Mouse (Mus musculus) heart, embryonic 12.5 days (tissue): Measurements from ENCODE around the gene Zfp940. TPM values are rescaled to one million over a fixed set of nuclear protein-coding genes. Genes with fewer than 3 reads are reported as not detected.
"Not testable (repeated sequence)": the region's sequence is repeated elsewhere in the genome, so short reads cannot be mapped to it uniquely, and the experiment has no call there.

Experiments
- ATAC-seq: fragments of 200-750 bp; cut with Nextera tagmentation; 2 replicates; pipeline ENCODE4 v1.8.0; 2017; ENCODE audit warnings: moderate TSS enrichment, moderate library complexity; ENCODE audit not compliant: insufficient number of reproducible peaks, low FRiP score
- H3K27ac ChIP-seq: fragments of 300-500 bp; sonication (generic); 2 replicates; pipeline ENCODE4 v1.5.1; 2016; ENCODE audit warnings: mild to moderate bottlenecking, moderate library complexity; ENCODE audit not compliant: poor library complexity, severe bottlenecking
- H3K27me3 ChIP-seq: fragments of 300-500 bp; sonication (generic); replicated peaks from 2 replicates; pipeline ENCODE4 v1.6.1; 2016; ENCODE audit warnings: mild to moderate bottlenecking, moderate library complexity
- H3K36me3 ChIP-seq: fragments of 300-500 bp; sonication (generic); 2 replicates; pipeline ENCODE4 v1.6.1; 2016; ENCODE audit warnings: mild to moderate bottlenecking, moderate library complexity
- H3K4me1 ChIP-seq: fragments of 300-500 bp; sonication (generic); replicated peaks from 2 replicates; pipeline ENCODE4 v1.6.1; 2016; ENCODE audit warnings: mild to moderate bottlenecking
- H3K4me2 ChIP-seq: fragments of 300-500 bp; sonication (generic); 2 replicates; pipeline ENCODE4 v1.6.1; 2016; ENCODE audit warnings: mild to moderate bottlenecking, moderate library complexity
- H3K4me3 ChIP-seq: fragments of 300-500 bp; sonication (generic); 2 replicates; pipeline ENCODE4 v1.5.1; 2016; ENCODE audit warnings: mild to moderate bottlenecking
- H3K9ac ChIP-seq: fragments of 300-500 bp; sonication (generic); 2 replicates; pipeline ENCODE4 v1.6.1; 2016; ENCODE audit warnings: mild to moderate bottlenecking, moderate library complexity
- H3K9me3 ChIP-seq: fragments of 300-500 bp; sonication (generic); replicated peaks from 2 replicates; pipeline ENCODE4 v1.6.1; 2016; ENCODE audit warnings: mild to moderate bottlenecking, moderate library complexity
- WGBS: fragments of 180-500 bp; shearing (Covaris S2); methylation state at CpG from one replicate; pipeline ENCODE4 v1.1.7; 2016; 5-methylcytosine and 5-hydroxymethylcytosine counted together
- polyA plus RNA-seq: library from polyadenylated mRNA; unstranded; fragments of >200 nt; fragmentation: Nextera tagmentation; extraction: Ambion mirVana; gene quantifications from 2 replicates; pipeline ENCODE4 v1.2.1, GENCODE M21; 2016

Zfp940 gene
- 2.7 and 3.0 TPM in 2 replicates for polyA plus RNA-seq

- peak; percentile 96 for ATAC-seq
- Histone ChIP-seq H3K4me1 (peaks cover 5% of the 10 kb centered on the region; the same call in 1 of the 2 replicates), H3K4me3 (peak within 1 kb of the TSS; percentile 66), H3K36me3 (peaks cover 13% of the 10 kb centered on the region; the same call in 1 of the 2 replicates), H3K27me3 (no peaks in the 10 kb centered on the region), H3K27ac (peak within 1 kb of the TSS; percentile 41; the same call in 1 of the 2 replicates), H3K4me2 (peak within 1 kb of the TSS; percentile 92), H3K9me3 (peaks cover 7% of the 10 kb centered on the region; the same call in 1 of the 2 replicates), H3K9ac (peak within 1 kb of the TSS; percentile 65)
- 2% methylated on average over 21 of the region's 21 CpGs for WGBS
Observed at GRCm38 (mm10) chr7:29853219-29853842, at the start of gene Zfp940. Gene Zfp940, minus strand, starts transcription at chr7:29853669.

- ATAC-seq: no peak
- H3K27me3 ChIP-seq: no peaks in the 10 kb centered on the region
- H3K4me3 ChIP-seq: no peak overlapping the region
- no peak overlapping the region for H3K4me2 ChIP-seq
- no peak overlapping the region for H3K9ac ChIP-seq
- no peaks in the 10 kb centered on the region for H3K4me1 ChIP-seq
- 92% methylated on average over 4 of the region's 4 CpGs for WGBS
- H3K27ac ChIP-seq: no peak overlapping the region
- H3K36me3 ChIP-seq: peaks cover 91% of the 10 kb centered on the region
- H3K9me3 ChIP-seq: peaks cover 31% of the 10 kb centered on the region
Observed at GRCm38 (mm10) chr7:29898351-29898750, 44.9 kb upstream of the Zfp940 start.

GRCm38 (mm10) chr7:29892756-29893155 is 39.3 kb upstream of the Zfp940 start:
- H3K36me3 ChIP-seq: peaks cover 74% of the 10 kb centered on the region
- H3K27me3 ChIP-seq: no peaks in the 10 kb centered on the region
- no peak overlapping the region for H3K27ac ChIP-seq
- 92% methylated on average over 4 of the region's 4 CpGs for WGBS
- no peaks in the 10 kb centered on the region for H3K4me1 ChIP-seq
- no peak overlapping the region for H3K4me3 ChIP-seq
- H3K9ac ChIP-seq: no peak overlapping the region
- no peak for ATAC-seq
- H3K4me2 ChIP-seq: no peak overlapping the region
- peaks cover 60% of the 10 kb centered on the region for H3K9me3 ChIP-seq

DNA sequence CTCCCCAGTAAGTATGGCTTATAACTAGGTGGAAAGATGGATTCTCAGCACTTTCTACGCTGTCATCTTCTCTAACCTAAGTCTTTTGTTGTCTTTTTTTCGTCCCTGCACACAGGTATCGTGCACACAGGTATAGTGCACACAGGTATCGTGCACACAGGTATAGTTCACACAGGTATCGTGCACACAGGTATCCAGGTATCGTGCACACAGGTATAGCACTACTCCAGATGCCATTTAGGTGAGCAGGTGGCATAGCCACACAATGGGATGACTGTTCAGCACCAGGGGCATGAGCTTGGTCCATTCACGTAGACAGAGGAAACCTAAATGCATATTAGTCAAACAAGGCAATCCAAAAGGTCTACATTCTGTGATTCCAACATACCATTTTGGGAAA is 37.0 kb upstream of the Zfp940 start:
- H3K4me3 ChIP-seq: no peak overlapping the region
- 92% methylated on average over 7 of the region's 7 CpGs for WGBS
- no peaks in the 10 kb centered on the region for H3K4me1 ChIP-seq
- no peak for ATAC-seq
- H3K27me3 ChIP-seq: no peaks in the 10 kb centered on the region
- no peak overlapping the region for H3K4me2 ChIP-seq
- H3K9ac ChIP-seq: no peak overlapping the region
- H3K36me3 ChIP-seq: peaks cover 53% of the 10 kb centered on the region
- peaks cover 75% of the 10 kb centered on the region for H3K9me3 ChIP-seq
- H3K27ac ChIP-seq: no peak overlapping the region

DNA sequence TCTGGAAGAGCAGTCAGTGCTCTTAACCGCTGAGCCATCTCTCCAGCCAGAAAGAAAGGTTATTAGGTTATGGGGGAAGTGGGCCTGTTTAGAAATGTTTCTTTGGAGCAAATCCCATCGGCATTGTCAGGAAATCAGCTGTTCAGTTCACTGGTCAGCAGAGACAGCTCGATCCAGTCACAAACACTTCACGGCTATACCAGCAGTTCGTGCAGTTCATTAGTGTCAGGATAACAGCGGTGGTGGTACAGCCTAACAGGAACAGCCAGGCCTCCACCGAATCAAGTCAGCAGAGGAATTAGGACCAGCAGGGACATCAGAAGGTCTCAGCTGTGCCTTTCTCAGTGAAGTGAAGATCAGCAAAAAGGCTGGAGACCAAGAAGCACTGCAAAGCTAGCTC is 27.4 kb upstream of the Zfp940 start:
- 82% methylated on average over 7 of the region's 7 CpGs for WGBS
- peaks cover 40% of the 10 kb centered on the region for H3K9me3 ChIP-seq
- no peak overlapping the region for H3K4me3 ChIP-seq
- H3K27me3 ChIP-seq: no peaks in the 10 kb centered on the region
- ATAC-seq: no peak
- H3K4me1 ChIP-seq: no peaks in the 10 kb centered on the region
- no peak overlapping the region for H3K4me2 ChIP-seq
- H3K36me3 ChIP-seq: peaks cover 16% of the 10 kb centered on the region
- no peak overlapping the region for H3K27ac ChIP-seq
- no peak overlapping the region for H3K9ac ChIP-seq

GRCm38 (mm10) chr7:29880056-29880455 is 26.6 kb upstream of the Zfp940 start:
- peaks cover 24% of the 10 kb centered on the region for H3K36me3 ChIP-seq
- peaks cover 40% of the 10 kb centered on the region for H3K9me3 ChIP-seq
- no peaks in the 10 kb centered on the region for H3K4me1 ChIP-seq
- H3K27ac ChIP-seq: no peak overlapping the region
- ATAC-seq: no peak
- no peaks in the 10 kb centered on the region for H3K27me3 ChIP-seq
- no peak overlapping the region for H3K4me3 ChIP-seq
- WGBS: 79% methylated on average over 7 of the region's 7 CpGs
- H3K9ac ChIP-seq: no peak overlapping the region
- no peak overlapping the region for H3K4me2 ChIP-seq

GRCm38 (mm10) chr7:29877561-29877960 is 24.1 kb upstream of the Zfp940 start:
- ATAC-seq, H3K4me1 ChIP-seq, H3K4me2 ChIP-seq, H3K4me3 ChIP-seq, H3K27me3 ChIP-seq, H3K9ac ChIP-seq, H3K27ac ChIP-seq: not testable (repeated sequence)
- 83% methylated on average over 9 of the region's 9 CpGs for WGBS
- Histone ChIP-seq H3K36me3 (peaks cover 39% of the 10 kb centered on the region), H3K9me3 (peaks cover 33% of the 10 kb centered on the region)

GRCm38 (mm10) chr7:29874256-29874655 is 20.8 kb upstream of the Zfp940 start:
- Histone ChIP-seq H3K27ac (no peak overlapping the region), H3K4me1 (no peaks in the 10 kb centered on the region), H3K4me2 (no peak overlapping the region), H3K27me3 (no peaks in the 10 kb centered on the region), H3K9ac (no peak overlapping the region), H3K9me3 (peaks cover 49% of the 10 kb centered on the region), H3K4me3 (no peak overlapping the region), H3K36me3 (peaks cover 48% of the 10 kb centered on the region)
- no peak for ATAC-seq
- 87% methylated on average over 10 of the region's 10 CpGs for WGBS

GRCm38 (mm10) chr7:29861660-29862059 is 8.2 kb upstream of the Zfp940 start:
- Histone ChIP-seq H3K9ac (no peak overlapping the region), H3K27me3 (no peaks in the 10 kb centered on the region), H3K9me3 (peaks cover 6% of the 10 kb centered on the region; the same call in 1 of the 2 replicates), H3K27ac (no peak overlapping the region), H3K4me2 (no peak overlapping the region), H3K4me1 (peaks cover 6% of the 10 kb centered on the region), H3K4me3 (no peak overlapping the region), H3K36me3 (peaks cover 7% of the 10 kb centered on the region; the same call in 1 of the 2 replicates)
- ATAC-seq: no peak
- WGBS: 88% methylated on average over 7 of the region's 7 CpGs

DNA sequence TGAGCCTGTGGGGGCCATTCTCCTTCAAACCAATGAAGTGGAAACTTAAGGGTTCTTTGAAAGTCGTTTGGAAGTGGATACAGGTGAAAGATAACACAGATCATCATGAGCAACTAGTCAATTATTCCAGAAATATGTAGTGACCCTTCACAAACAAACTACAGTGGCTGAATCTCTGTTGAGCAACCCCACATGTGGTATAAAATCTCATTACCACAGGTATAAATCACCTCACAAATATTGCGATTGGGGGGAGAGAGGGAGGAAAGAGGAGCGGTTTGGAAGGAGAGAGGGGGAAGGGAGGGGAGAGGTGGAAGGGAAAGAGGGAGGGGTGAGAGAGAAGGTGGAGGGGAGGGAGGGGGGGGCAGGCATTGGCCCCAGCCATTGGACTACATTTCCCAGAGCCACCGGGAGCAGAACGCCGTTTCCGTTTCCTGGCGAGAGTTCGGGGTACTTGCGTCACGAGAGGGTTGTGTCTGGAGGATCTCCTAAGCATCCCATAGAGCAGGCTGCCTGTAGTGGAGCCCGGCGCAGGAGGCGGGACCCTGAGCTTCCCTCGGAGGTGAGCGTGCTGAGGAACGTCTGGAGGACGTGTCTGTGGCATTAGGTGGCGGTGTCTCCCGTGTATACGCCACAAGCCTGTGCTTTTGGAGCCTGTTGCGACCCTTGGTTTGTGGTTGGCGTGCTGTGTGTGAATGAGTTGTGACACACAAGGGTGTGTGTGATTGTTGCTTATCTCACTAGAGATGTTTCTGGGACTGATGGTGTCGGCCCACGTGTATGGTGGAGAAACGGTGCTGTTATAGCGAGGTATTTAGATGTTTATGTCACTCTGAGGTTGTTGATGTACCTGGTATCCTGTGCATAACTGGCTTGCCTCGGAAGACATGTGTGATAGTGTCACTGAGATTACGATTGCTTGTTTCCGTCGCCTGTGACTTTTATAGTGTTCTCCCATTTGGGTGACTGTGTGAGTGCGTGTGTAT is 6.4 kb upstream of the Zfp940 start, which contains the start of gene Zfp420:
Zfp420 (plus strand) TSS at position 448 of the 986 bp plus-strand sequence.
- Histone ChIP-seq H3K4me3 (peak within 1 kb of the TSS; percentile 61), H3K27ac (peak within 1 kb of the TSS; percentile 5; the same call in 1 of the 2 replicates)
- WGBS: 6% methylated on average over 32 of the region's 32 CpGs

GRCm38 (mm10) chr7:29852831-29853218 is 644 bp downstream of the Zfp940 start:
- Histone ChIP-seq H3K4me1 (peaks cover 5% of the 10 kb centered on the region; the same call in 1 of the 2 replicates), H3K27ac (no peak overlapping the region), H3K9me3 (0 out of 2 replicates have a peak, but pooled peaks cover 6% of the 10 kb centered on the region), H3K9ac (peak overlapping the region; percentile 65), H3K27me3 (no peaks in the 10 kb centered on the region), H3K36me3 (peaks cover 14% of the 10 kb centered on the region; the same call in 1 of the 2 replicates), H3K4me2 (peak overlapping the region; percentile 92), H3K4me3 (peak overlapping the region; percentile 66)
- WGBS: 50% methylated on average over 9 of the region's 9 CpGs
- no peak for ATAC-seq

More for the DNA sequence above, 6.4 kb upstream of the Zfp940 start, which contains the start of gene Zfp420:
- Histone ChIP-seq H3K9me3 (peaks cover 6% of the 10 kb centered on the region; the same call in 1 of the 2 replicates), H3K9ac (peak within 1 kb of the TSS; percentile 68), H3K36me3 (peaks cover 7% of the 10 kb centered on the region; the same call in 1 of the 2 replicates), H3K27me3 (no peaks in the 10 kb centered on the region), H3K4me1 (peaks cover 6% of the 10 kb centered on the region), H3K4me2 (peak within 1 kb of the TSS; percentile 88)
- ATAC-seq: peak; percentile 97
